Mouse (Mus musculus) cortical plate, adult 2 months (tissue): Measurements from ENCODE around the gene Ppip5k1. TPM values are rescaled to one million over a fixed set of nuclear protein-coding genes. Genes with fewer than 3 reads are reported as not detected.

Experiments
- H3K27ac ChIP-seq: fragments of 200-500 bp; 2 replicates; pipeline ENCODE4 v1.5.1; 2012; ENCODE audit warnings: low read length, control low read depth, inconsistent platforms; ENCODE audit not compliant: insufficient read depth
- H3K4me1 ChIP-seq: fragments of 200-500 bp; 2 replicates; pipeline ENCODE4 v1.6.1; 2011; ENCODE audit warnings: low read length; ENCODE audit not compliant: control insufficient read depth, insufficient read depth
- H3K4me3 ChIP-seq: fragments of 200-500 bp; 2 replicates; pipeline ENCODE4 v1.5.1; 2011; ENCODE audit warnings: mild to moderate bottlenecking, low read length, control low read depth; ENCODE audit not compliant: insufficient read depth
- CTCF ChIP-seq: fragments of 200-500 bp; IDR thresholded peaks from 2 replicates; pipeline ENCODE4 v1.5.1; 2011; ENCODE audit warnings: mild to moderate bottlenecking, control low read depth, low read length; ENCODE audit not compliant: insufficient read depth; ENCODE audit errors: extremely low read depth
- POLR2A ChIP-seq: fragments of 200-500 bp; IDR thresholded peaks from 2 replicates; pipeline ENCODE4 v1.6.1; 2011; ENCODE audit warnings: mild to moderate bottlenecking, low read length, control low read depth; ENCODE audit not compliant: insufficient read depth; ENCODE audit errors: extremely low read depth
- polyA plus RNA-seq: library from polyadenylated mRNA; depleted of rRNA; stranded (reverse); fragments of >200 nt; gene quantifications from 2 replicates; pipeline ENCODE4 v1.2.3, GENCODE M21; 2012

The Ppip5k1 gene
- polyA plus RNA-seq, 1 experiment, result 95.8 TPM

DNA sequence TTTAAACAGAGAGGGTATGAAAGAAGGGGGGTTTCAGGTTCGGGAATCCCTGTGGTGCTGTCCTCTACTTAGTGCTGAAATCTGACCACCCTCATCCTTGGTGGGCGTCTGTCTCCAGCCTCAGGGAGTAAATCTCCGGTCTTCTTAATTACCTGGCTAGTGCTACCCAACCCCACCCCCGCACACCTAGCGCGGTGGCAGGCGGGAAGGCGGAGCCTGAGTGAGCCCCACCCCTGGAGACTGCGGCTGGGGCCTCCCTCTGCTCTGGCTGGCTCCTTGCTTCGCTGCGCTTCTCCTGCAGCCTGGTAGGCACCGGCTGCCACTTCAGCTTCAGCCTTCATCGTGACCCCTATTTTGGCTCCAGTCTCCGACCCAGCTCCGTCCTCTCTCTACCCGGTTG is 3.2 kb upstream of the Ppip5k1 start:
- H3K4me1 ChIP-seq, result peaks cover 5% of the 10 kb centered on the region
- peak overlapping the region; percentile 57 for H3K27ac ChIP-seq
- TF ChIP-seq CTCF (no peak), POLR2A (peak; percentile 93)
- peak overlapping the region; percentile 87 for H3K4me3 ChIP-seq

DNA sequence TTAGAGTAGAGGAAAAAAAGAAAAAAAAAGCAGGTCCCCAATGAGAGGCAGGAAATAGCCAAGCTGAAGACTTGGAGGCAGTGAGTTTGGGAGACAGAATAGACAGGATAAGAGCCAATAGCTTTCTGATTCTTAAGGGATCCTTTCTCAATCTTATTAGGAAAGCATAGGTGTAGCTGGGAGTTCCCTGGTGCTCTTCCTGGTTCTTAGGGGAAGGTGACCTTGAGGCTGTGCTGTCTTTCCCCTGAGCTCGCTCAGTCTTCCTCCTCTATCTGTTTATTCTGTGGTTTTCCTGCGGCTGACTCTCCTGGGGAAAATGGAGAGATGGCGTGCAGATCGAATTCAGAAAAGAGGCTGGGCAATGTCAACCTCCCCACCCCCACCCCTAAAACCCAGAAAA is 2.8 kb upstream of the Ppip5k1 start:
- Histone ChIP-seq H3K27ac (peak overlapping the region; percentile 2; the same call in 1 of the 2 replicates), H3K4me3 (peak overlapping the region; percentile 87), H3K4me1 (peaks cover 5% of the 10 kb centered on the region)
- TF ChIP-seq CTCF, result no peak
- TF ChIP-seq POLR2A, result no peak

DNA sequence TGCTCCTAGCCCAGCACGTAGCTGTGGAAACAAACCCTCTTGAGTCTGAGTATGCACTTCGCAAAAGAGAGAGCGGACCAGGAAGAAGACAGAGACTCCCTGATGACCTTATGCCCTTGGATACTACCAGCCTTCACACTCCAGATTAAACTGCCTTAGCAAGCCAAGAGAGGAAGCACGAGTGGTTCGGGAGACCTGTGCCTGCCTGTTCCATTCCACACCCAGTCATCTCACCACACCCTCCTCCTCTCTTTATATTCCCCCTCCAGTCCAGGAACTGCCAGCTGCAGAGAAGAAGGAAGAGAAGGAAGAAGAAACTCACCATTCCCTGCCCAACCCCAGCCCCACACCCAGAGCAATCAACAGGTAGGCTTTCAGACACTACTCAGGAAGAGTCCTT is 2.3 kb upstream of the Ppip5k1 start, which contains the start of gene Ckmt1:
Ckmt1 (plus strand) TSS at position 221 of the 400 bp plus-strand sequence.
- H3K27ac ChIP-seq, result peak within 1 kb of the TSS; percentile 57
- TF ChIP-seq CTCF, result no peak
- no peak for TF ChIP-seq POLR2A
- peak within 1 kb of the TSS; percentile 87 for H3K4me3 ChIP-seq
- peaks cover 5% of the 10 kb centered on the region for H3K4me1 ChIP-seq

DNA sequence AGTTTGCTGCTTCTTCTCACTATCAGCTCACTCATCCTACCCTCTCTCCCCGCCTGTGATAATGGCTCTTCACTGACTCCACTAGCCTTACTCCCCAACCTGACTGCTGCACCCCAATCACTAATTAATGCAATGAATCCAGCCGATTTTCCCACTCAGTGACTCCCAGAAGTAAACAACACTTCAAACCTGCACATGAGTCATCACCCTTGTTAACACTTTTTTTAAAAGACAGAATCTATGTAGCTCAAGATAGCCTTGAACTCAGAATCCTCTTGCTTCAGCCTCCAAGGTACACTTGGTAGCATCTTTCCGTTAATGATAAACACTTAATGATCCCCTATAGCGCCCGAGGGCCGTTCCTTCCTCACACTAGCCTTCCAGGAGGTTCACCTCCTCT is 818 bp downstream of the Ppip5k1 start:
- Histone ChIP-seq H3K27ac (peak overlapping the region; percentile 91), H3K4me3 (peak overlapping the region; percentile 93), H3K4me1 (no peaks in the 10 kb centered on the region; the same call in 1 of the 2 replicates)
- no peak for TF ChIP-seq POLR2A
- no peak for TF ChIP-seq CTCF

DNA sequence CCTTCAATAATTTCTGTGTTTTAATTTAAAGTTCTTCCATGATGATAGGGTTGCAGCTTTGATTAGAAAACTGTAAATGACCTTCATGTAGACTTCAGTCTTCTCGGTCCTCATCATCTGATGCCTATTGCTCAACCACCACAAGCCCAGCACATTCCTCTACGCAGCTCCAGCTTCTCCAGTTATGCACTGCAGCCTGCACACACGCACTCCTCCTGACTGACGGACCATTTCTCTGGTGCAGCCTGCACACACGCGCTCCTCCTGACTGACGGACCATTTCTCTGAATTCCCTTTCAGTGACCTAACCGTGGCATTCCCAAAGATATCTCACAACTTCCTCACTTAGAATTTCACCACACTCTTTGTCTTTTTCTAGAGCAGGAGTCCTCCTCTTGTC is 2.0 kb downstream of the Ppip5k1 start:
- Histone ChIP-seq H3K27ac (no peak overlapping the region), H3K4me3 (no peak overlapping the region), H3K4me1 (no peaks in the 10 kb centered on the region; the same call in 1 of the 2 replicates)
- TF ChIP-seq POLR2A (no peak), CTCF (no peak)

DNA sequence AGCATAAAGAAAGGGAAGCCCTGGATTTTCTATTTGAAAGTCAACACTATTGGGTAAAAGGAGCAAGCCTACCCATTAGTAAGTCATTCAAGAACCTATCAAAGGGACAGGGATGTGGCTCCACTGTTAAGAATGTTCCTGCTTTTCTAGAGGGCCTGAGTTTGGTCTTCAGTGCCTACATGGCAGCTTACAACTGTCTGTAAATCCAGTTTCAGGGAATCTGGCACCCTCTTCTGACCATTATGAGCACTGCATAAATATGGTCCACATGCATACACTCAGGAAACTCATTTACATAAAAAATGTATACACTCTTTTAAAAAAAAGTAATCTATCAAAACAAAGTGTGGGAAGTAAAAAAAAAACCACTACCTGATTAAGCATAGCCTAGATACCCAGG is 16.1 kb downstream of the Ppip5k1 start:
- no peak overlapping the region for H3K4me3 ChIP-seq
- TF ChIP-seq POLR2A (no peak), CTCF (0 out of 2 replicates have a peak, but pooled peaks have one; percentile 4)
- H3K27ac ChIP-seq, result no peak overlapping the region
- H3K4me1 ChIP-seq, result no peaks in the 10 kb centered on the region

DNA sequence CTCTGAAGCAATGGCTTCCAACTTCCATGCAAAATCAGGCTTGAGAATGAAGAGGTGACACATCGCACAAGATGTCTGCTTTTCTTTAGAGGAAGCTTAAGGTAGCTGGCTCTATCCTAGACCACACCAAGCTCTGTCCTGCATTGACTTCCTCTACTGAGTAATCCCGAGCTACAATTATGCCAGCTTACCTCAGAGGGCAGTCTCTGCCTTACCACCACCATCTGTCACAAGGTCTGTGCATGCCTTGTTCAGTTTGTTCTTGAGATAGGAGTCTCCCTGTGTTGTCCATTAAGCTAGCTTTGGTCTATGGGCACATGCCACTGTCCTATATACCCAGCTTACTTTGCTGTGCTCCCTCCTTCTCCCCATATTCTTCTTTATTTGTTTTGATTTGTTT is 25.7 kb downstream of the Ppip5k1 start:
- TF ChIP-seq POLR2A, result no peak
- TF ChIP-seq CTCF, result no peak
- Histone ChIP-seq H3K4me3 (no peak overlapping the region), H3K4me1 (no peaks in the 10 kb centered on the region), H3K27ac (no peak overlapping the region)

DNA sequence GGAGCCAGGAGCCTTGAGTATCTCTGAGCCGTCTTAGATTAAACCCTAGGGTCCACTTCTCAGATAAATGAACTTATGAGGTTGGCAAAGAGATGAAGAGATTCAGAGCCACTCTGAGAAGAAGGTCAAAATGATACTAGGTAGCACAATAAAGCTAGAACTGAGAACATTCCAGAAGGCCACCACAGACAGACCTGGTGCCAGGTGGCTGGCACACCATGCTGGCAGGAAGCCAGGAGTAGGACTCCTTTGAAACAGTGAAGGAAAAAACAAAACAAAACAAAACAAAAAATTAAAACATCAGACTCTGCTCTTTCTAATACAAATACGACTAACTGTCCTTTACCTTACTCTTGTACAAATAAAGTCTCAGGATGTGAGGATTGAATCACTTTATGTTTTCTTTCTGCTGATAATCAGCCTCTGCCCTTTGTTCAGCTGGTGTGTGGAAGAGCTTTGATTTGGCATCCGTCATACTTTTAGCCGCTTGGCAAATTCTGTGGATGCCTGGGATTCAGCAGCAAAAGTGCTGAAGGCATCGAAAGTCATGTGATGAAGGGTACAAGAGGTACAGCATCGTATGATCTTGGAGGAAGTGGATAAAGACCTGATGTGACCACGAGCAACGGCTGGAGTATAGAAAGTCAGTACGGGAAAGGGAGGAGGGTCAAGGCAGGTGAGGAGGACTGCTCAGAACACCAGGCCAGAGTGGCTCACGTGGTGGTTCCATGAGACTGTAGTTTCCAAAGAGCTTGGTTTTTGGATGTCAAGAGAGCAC is 31.3 kb downstream of the Ppip5k1 start:
- H3K4me1 ChIP-seq, result no peaks in the 10 kb centered on the region
- no peak for TF ChIP-seq CTCF
- TF ChIP-seq POLR2A, result no peak
- H3K27ac ChIP-seq, result no peak overlapping the region
- no peak overlapping the region for H3K4me3 ChIP-seq

DNA sequence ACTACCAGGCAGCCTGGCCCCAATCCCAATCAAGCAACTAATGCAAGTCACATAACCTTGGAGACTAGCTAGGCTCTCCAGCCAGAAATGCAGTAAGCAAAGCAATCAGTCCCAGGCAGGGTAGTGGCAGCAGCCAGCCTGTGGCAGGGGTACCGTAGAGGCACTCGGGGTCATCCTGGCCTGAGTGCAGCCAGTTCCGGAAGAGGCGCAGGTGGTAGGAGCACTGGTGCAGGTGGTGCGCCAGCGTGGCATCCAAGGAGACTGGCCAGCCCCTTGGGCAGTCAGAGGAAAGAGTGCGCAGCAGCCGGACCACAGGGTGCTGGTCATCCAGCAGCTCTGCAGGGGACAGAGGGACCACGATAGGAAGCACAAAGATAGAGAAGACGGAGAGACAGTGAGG is 32.2 kb downstream of the Ppip5k1 start:
- no peak overlapping the region for H3K27ac ChIP-seq
- TF ChIP-seq POLR2A (no peak), CTCF (no peak)
- no peak overlapping the region for H3K4me3 ChIP-seq
- H3K4me1 ChIP-seq, result no peaks in the 10 kb centered on the region

DNA sequence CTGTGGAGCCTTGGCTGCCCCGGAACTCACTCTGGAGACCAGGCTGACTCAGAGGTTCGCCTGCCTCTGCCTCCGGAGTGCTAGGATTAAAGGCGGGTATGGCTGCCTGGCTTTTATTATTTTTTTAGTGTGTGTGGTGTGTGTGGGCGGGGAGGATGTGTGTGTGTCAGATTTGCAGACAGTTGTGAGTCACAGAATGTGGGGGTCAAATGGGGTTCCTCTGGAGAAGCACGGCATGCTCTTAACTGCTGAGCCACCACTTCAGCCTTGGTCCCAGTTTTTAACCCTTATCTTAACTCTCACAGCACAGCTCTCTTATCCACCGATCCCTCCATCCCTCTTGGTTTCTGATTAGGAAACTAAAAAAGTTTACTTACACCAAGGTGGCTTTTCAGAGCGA is 38.9 kb downstream of the Ppip5k1 start:
- no peak overlapping the region for H3K4me3 ChIP-seq
- H3K27ac ChIP-seq, result no peak overlapping the region
- TF ChIP-seq CTCF (no peak), POLR2A (no peak)
- H3K4me1 ChIP-seq, result no peaks in the 10 kb centered on the region
